Mouse (Mus musculus) kidney, postnatal 36 days (tissue): ENCODE data around the gene Padi4.
A peak's percentile ranks its signal among the peaks of the same experiment; 100 is the strongest.

ENCODE experiments used
- DNase-seq, 2 experiments: peaks; one replicate each; pipeline ENCODE4 v3.0.0; 2021 to 2022; ENCODE audit warnings: mixed read lengths in 2 of 2

The Padi4 gene

DNA sequence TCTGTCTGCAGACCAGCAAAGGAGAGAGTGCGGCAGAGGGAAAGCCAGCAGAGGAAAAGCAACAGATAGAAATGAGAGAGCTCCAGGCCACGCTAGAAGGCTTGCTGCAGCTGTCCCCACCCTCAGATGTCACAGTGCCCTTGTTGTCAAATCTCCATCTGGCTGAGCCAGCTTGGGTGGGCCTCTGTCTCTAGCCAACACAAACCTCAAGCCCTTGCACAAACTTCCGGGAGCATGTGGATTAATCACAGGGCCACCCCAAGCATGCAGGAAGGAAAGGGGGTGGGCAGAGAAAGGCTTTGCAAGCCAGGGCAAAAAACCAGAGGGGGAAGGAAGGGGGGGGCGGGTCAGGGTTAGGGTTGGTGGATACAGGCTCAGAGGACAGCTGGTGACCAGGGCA is 13.4 kb upstream of the Padi4 start:
- peak; percentile 33 to 37 for DNase-seq

DNA sequence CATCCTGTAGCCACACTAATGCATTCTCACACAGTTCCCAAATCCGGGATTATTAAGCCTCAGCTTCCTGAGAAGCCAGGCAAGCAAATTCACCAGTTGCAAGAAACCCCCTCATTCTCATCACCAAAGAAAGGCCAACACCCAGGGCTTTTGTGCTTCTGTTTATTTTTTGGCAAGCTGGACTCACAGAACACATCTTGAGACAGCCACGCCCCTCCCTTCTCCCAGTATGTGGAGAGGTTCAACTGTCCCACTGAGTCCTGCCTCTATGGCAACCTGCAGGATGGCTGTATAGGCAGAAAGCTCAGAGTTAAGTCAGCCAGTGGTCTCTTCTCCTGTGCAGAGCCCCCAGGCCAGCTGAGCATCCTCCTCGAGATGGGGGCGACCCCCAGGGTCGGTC is 11.2 kb upstream of the Padi4 start:
- DNase-seq: no peak

DNA sequence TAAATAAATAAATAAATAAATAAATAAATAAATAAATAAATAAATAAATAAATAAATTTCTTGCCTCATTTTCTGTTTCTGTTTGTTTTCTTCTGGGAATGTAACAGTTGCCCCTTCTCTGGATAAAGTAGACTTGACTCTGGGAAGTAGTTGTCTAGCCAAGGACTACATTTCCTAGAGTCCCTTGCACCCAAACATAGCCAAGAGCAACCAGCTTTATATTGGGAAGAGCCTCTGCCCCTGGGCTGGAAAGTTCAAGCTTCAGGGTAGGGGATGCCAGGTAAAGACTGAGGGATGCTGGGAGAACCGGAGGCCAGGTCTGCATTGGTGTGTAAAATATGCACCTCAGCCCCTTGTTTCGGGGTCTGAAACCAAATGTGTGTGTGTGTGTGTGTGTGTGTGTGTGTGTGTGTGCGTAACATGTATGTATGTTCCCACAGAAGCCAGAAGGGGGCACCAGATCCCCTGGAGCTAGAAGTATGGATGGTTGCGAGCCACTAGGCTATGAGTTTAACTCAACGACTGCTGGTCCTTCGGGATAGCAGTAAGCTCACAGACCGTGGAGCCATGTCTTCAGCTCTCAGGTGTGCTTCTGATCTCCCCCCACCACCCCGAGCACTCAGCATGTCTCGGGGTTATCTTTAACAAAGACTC is 10.4 kb upstream of the Padi4 start:
- no peak for DNase-seq

DNA sequence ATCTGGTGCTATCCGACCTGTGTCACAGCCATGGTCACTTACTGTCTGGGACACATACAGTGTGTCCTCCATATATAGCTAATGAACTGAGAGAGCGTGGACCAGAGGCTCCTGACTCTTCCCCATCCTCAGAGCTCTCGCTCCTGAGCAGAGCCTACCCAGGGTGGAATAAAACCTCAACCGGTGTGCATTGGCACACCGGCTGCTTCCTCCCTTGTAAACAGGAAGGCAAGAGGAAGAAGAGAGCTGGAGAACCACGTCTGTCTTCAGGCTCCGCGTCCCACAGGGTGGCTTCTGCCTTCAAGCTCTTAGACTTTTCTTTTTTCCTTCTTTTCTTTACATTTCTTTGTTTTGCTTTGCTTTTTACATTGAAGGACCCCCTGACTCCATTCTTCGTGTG is 8.8 kb upstream of the Padi4 start:
- no peak for DNase-seq

DNA sequence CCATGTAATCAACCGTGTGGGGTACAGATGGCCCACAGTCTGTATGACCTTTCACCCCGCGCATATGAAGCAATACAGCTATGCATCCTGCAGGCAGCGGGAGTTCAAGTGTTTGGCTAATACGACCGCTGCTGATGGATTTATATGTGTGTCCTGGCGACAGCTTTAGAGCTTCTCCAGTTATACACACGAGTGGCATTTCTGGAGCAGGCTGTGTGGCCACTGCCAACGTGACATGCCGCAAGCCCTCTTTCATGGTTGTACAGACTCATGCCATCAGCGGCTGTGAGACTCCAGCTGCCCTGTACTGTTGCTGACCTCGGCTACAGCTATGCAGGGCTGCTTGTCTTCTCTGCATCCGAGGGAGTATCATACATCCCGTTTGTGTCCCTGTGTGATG is 6.5 kb upstream of the Padi4 start:
- no peak for DNase-seq

DNA sequence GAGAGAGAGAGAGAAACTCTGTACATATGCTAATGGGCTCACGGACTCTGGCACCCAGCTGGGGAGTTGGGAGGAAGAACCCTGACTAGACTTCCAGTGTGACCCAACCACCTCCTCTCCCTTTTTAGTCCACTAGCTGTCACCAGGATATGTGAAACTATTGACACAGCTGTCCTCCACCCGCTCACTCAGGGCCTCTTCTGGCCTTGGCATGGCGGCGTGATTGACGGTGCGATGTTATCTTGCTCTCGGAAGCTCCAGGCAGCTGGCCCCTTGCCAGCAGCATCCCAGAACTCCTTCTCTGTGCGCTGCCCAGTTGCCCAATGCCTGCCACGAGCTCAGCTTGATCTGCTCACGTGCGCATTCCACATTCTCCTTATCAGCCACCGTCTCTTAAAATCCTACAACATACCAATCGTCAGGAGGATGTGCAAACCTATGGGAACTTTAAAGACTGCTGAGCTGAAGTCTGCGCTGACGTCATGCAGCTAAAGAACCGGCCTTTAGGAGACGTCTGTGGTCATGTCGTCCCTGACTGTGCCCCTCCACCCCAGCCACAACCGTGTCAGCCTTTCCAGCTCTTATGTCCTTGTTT is 5.9 kb upstream of the Padi4 start:
- peak in 1 of 2 experiments; percentile 30 for DNase-seq

DNA sequence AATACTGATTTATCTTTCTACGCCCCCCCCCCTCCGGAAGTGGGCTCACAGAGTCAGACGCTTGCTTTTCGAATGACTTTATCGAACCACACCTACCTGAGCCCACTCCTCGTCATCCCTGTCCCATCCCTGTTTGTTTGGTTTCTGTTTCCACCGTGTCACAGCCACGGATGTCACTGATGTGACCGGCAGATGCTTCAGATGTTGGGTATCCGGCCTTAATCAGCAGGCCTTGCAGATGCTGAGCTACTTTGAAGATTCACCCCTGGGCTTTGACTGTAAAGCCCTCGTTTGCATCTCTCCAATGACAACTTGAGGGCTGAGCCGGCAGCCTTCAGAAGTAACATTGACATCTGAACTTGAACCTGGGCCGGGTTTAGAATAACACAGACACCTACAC is 2.6 kb upstream of the Padi4 start:
- no peak for DNase-seq

DNA sequence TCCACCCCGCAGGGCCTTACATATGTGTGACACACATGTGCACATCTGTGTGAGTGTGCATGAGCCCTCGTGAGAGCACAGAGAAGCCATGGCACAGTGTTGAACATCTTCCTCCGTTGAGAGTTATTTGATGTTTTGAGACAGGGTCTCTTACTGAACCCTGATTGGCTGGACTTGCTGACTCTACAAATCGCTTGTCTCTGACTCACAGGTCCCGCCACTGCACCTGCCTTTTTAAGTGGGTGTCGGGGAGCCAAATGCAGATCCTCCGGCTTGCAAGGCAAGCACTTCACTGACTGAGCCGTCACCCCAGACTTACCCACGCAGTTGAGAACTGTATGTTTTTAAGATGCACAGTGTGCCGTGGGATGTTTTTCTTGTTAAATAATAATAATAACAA is 1.8 kb upstream of the Padi4 start:
- no peak for DNase-seq

DNA sequence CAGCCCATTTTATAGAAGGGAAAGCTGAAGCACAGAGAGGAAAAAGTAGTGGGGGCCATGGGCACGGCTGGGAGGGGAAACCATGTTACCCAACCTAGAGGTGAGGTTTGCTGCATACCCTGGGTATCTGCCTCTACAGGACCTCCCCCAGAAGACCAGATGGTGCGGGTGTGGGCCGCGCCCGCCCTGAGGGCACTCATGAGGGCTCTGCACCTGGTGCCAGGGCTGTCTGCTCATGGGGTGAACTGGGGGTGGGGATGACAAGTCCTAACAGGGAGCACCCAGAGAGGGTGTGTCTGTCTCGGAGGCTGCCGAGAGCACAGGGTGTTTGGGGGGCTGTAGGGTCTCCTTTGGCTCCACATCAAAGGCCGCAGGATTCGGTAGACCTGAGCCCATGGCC is 857 bp upstream of the Padi4 start:
- no peak for DNase-seq

DNA sequence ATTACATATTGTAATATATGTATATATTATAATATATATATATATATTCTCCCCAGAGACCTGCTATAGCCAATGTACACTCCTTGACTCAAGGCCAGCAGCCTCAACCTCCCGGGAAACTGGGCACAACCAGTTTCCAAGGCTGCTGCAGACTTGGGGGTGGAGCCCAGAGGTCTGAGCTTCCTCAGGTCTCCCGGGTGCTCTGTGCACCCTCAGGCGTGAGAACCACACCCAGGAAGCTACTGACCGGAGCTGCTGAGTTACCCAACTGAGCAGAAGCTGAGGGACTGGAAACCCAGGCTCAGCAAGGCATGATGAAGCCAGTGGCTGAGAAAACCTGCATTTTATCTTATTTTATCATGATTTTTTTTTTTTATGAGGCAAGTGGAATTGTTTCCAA is 2.9 kb downstream of the Padi4 start:
- peak; percentile 21 to 43 for DNase-seq

DNA sequence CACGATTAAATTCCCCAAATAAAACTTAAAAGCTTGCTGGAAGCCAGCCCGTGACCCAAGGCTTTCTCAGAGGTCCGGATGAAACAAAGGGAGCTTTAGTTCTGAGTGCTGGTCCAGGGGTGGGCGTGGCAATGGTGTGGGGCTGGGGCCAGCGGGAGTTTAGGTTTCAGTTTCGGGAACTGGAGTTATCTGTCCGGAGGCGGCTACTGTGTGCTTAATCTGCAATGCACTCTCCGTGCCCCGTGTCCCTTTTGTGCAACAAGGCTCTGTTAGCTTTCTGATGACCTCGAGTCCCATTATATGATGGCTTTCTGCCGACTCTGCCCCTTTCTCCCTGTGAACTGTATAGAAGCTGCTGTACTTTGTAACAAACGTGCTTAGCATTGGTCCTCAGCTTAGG is 3.6 kb downstream of the Padi4 start:
- DNase-seq: peak; percentile 44 to 69

DNA sequence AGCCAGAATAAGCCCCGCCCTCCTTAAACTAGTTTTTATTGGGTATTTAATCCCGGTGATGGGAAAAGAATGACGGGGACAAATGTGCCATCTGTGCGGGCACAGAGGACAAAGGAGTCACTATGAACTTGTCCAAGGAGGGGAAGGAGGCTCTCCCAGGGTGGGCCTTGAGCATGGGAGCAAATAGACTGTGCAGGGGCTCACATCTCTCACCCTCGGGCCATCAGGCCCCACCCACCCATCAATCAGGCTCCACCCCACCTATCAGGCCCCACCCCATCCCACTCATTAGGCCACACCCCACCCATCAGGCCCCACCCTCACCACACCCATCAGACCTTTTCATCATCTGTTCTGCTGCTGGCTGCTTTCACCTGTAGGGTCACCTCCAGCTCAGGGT is 5.1 kb downstream of the Padi4 start:
- no peak for DNase-seq

DNA sequence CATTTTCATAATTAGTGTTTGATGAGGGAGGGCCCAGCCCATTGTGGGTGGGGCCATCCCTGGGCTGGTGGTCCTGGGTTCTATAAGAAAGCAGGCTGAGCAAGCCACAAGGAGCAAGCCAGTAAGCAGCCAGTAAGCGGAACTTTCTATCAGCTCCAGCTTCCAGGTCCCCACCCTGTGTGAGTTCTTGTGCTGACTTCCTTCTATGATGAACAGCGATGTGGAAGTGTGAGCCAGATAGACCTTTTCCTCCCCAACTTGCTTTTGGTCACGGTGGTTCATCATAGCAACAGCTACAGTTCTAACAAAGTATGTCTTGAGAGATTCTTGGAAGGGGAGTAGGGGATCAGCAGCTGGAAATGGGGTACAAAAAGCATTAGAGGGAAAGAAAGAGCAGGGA is 8.1 kb downstream of the Padi4 start:
- DNase-seq: no peak

DNA sequence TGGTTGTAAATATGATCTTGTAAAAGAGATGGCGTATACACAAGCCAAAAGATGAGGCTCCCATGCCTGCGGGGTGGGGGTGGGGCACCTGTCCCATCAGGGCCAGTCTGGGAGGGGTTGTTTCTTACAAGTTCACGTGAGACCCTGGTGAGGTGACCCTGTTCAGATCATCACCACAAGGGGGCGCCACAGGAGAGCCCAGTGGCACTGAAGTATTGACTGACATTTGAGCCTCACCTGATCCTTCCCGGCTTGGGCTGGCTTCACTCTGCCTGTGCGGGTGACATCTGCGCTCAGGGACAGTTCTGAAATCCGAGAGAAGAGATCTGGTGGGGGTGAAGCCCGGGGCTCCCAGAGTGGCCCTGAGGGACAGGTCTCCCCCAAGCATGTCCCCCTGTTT is 10.9 kb downstream of the Padi4 start:
- peak; percentile 35 to 78 for DNase-seq

DNA sequence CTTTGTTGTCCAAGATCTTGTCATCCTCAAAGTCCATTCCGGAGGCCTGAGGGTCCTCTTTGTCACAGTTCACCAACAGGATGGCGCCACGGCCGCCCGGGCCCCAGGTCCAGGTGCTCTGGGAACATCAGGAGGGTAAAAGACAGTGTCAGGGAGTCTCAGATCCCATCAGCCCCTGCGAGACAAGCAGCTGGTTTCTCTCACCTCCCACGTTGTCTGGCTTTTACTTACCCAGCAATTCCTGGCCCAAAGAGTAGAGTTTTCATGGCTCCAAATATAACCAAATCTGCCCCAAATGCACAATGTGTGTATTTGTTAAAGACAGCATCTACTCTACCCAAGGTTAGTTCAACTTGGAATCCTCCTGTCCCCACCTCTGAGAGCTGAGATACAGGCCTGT is 12.4 kb downstream of the Padi4 start:
- no peak for DNase-seq

DNA sequence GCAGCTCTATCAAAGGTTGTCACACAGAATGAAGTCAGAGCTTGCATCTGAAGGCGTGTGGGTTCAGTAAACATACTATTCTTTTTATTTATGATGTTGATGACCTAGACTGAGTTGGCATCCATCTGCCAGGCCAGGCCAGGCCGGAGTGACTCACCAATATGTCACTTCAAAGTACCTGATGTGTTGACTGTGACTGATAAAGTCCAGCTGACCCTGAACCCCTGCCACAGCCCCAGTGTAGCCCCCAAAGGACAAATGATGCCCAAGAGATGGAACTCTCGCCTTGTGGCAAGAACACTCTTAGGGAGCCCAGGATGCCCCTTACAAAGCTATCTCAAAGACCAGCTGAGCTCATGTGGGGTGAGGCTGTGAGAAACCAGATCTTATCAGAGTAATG is 18.2 kb downstream of the Padi4 start:
- no peak for DNase-seq

DNA sequence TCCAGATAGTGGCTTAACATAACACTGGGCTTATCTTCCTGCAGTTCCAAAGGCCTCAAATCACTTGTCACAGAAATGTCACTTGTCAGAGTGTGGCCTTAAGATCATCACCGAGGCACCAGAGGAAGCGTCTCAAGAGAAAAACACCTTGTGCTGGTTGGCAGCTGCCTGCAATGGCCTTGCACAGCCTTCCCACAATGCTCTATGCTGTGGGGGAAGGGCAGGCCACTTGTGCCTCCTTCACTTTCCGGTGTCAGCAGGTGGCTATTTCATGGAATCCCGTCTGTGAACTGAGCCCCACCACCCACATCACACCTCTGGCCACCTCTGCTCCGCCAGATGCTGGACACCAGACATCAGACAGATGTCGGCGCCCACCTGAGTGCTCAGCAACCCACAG is 20.7 kb downstream of the Padi4 start:
- no peak for DNase-seq

DNA sequence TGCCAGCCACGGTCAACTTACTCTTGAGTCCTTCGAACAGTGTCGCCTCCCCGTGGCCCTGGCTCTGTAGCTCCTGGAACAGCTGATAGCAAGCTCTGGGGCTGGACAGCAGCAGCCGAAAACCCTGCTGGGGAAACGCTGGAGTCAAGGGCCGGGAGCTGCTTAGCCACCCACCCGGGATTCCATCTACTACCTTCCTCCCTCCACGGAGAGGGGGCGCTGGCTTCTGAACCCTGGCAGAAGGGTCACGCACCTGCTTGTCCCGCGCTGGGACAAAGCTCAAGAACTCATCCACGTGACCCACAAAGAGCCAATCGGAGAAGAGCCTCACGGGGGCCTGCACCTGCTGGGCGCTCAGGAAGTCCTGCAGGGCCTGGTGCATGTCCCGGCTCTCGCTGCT is 23.7 kb downstream of the Padi4 start:
- DNase-seq: peak; percentile 63 to 70

DNA sequence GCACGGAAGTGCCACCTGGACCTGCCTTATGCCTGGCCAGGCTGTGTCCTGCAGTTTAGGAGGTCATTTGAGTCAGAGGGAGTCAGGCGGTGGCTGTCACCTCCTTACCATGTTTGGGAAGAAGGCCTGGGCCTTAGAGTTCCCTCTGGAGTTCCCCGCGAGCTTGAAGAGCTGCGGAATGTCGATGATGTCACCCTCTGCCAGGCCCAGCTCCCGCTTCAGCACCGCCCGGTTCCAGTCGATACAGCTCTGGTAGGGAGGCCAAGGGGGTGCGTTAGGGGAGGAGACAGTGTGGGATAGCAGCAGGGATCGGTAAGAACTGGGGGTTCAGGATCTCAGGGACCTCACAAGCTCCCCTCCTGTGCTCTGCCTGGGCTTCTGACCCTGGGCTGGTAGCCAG is 26.1 kb downstream of the Padi4 start:
- DNase-seq: no peak

DNA sequence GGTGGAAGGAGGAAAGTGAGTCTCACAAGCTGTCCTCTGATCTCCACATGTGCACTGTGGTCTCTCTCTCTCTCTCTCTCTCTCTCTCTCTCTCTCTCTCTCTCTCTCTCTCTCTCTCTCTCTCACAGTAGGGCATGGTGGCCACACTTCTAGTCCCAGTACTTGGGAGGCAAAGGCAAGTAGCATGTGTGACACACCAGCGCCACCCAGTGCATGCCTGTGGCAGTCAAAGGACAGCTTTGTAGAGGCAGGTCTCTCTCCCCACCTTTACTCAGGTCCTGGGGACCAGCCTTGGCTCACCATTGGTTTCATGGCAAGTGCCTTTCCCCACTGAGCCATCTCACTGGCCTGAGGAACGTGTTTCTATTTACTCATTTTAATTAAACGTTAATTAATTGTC is 29.4 kb downstream of the Padi4 start:
- peak; percentile 12 to 63 for DNase-seq

DNA sequence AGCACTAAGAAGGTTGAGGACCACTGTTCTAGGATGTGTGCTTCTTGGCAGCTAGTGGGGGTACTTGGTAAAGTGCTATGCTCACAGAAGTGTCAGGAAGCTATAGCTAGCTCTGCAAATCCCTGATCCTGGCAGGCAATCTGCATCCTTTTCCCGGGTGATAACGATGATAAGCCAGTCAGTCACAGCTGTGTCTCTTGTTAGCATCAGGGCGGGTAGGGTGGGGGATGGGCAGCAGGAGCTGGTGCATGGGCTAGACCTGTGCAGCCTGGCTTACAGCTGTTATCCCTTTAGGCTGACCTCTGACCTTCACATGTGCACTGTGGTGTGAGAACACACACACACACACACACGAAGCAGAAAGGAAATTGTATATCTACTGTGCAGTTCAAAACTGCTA is 30.9 kb downstream of the Padi4 start:
- no peak for DNase-seq

DNA sequence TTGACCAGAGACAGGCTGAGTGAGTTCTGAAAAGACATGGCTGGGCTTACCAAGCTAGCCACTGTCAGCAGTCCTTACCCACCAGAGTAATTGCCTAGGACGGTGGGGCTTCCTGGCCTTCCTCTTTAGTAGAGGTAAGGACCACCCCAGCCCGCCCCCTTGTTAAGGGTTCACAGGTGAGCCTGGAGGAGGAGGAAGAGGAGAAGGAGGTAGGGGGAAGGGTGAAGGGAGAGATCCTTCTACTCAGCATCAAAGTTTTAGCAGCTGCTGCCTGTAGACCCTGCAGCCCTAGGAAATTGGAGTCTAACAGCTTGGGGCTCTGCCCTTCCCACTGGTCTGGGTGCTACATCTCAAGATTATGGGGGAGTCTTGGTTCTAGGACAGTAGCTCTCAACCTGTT is 31.5 kb downstream of the Padi4 start, which contains the start of gene Padi6:
Padi6 (minus strand) TSS at position 101 of the 400 bp plus-strand sequence.
- DNase-seq: no peak

DNA sequence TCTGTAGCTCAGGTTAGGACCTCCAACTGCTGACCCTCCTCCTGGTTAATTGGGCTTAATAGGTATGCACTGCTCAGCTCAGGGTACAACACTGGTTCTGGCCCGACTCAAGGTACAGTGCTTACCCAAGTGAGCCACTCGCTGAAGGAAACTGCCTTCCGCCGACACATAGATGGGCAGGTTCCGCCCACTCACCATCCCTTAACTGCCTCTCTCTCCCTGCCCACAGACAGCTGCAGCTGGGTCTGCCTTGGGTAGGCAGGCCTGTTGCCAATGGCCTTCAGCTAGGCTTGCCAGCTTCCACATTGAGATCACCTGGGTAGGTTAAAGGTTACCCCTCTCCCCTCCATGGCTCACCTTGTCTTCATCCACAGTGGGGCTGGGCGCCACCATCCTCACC is 32.6 kb downstream of the Padi4 start:
- no peak for DNase-seq

DNA sequence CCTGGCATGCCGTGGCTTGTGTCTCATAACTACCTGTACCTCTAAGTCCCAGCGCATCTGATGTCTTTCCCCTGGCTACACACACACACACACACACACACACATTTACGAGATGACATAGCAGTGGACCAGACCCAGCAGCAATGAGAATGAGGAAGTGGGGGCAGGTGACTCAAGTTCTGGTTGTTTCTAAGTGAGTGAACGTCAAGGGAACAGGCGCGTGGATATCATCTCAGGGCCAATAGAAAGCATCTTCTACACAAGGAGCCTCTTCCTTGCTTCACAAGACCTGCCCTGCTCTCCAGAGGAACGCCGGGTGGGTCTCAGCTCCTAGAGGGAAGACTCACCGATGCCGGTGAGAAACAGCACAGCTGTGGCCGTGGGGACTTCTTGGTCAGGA is 33.4 kb downstream of the Padi4 start:
- DNase-seq: no peak

DNA sequence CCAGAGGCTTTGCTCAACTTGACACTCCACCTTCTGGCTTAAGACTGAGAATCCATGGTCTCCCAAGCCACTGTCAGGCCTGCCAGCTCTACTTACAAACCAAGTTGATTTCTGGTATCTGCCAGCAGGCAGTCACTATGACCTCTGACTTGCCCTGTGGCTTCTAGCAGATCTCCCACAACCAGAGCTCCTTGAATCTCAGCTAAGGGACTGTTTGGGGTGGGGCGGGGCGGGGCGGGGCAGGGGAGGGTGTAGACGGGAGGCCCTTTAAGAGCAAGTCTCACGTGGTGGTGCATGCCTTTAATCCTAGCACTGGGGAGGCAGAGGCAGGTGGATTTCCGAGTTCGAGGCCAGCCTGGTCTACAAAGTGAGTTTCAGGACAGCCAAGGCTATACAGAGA is 41.2 kb downstream of the Padi4 start:
- no peak for DNase-seq
